Mouse (Mus musculus): ENCODE data around the gene Pecam1. TPM values are rescaled to one million over a fixed set of nuclear protein-coding genes. Genes with fewer than 3 reads are reported as not detected.
"Not testable (repeated sequence)": the region's sequence is repeated elsewhere in the genome, so short reads cannot be mapped to it uniquely, and the experiment has no call there.

Pecam1 gene
- polyA plus RNA-seq, 1 experiment from 2014 or later: 89.5 TPM

GRCm38 (mm10) chr11:106755583-106755982 lies 5.2 kb upstream of the Pecam1 start:
- 52% methylated on average over 5 of the region's 5 CpGs for WGBS
- H3K4me2 ChIP-seq: no peak overlapping the region
- no peak overlapping the region for H3K4me3 ChIP-seq (ENCODE audit: low read depth, low read length)
- no peak for TF ChIP-seq CTCF (IDR thresholded peaks at IDR 0.05; ENCODE audit: low read depth)
- H3K36me3 ChIP-seq (ENCODE audit: insufficient read depth): no peaks in the 10 kb centered on the region
- H3K9ac ChIP-seq: no peak overlapping the region
- no peaks in the 10 kb centered on the region for H3K9me3 ChIP-seq (ENCODE audit: low read depth, low read length)
- no peaks in the 10 kb centered on the region for H3K27me3 ChIP-seq (ENCODE audit: insufficient read depth, low read length)
- H3K27ac ChIP-seq (ENCODE audit: low read depth): no peak overlapping the region
- H3K4me1 ChIP-seq (ENCODE audit: insufficient read depth): no peaks in the 10 kb centered on the region
- ATAC-seq (ENCODE audit: insufficient read depth) (no peak), DNase-seq (no peak)

GRCm38 (mm10) chr11:106753314-106753713 lies 2.9 kb upstream of the Pecam1 start:
- Histone ChIP-seq H3K4me2 (no peak overlapping the region), H3K9me3 (ENCODE audit: low read depth, low read length) (no peaks in the 10 kb centered on the region), H3K9ac (no peak overlapping the region), H3K27ac (ENCODE audit: low read depth) (no peak overlapping the region), H3K4me3 (ENCODE audit: low read depth, low read length) (no peak overlapping the region), H3K27me3 (ENCODE audit: insufficient read depth, low read length) (no peaks in the 10 kb centered on the region), H3K4me1 (ENCODE audit: insufficient read depth) (no peaks in the 10 kb centered on the region), H3K36me3 (ENCODE audit: insufficient read depth) (no peaks in the 10 kb centered on the region)
- no peak for DNase-seq
- TF ChIP-seq CTCF (IDR thresholded peaks at IDR 0.05; ENCODE audit: low read depth): no peak
- WGBS: 69% methylated on average over 6 of the region's 6 CpGs
- no peak for ATAC-seq (ENCODE audit: insufficient read depth)

- no peak for TF ChIP-seq CTCF (IDR thresholded peaks at IDR 0.05; ENCODE audit: low read depth)
- WGBS: 71% methylated on average over 7 of the region's 7 CpGs
- H3K36me3 ChIP-seq (ENCODE audit: insufficient read depth): no peaks in the 10 kb centered on the region
- no peaks in the 10 kb centered on the region for H3K4me1 ChIP-seq (ENCODE audit: insufficient read depth)
- H3K27ac ChIP-seq (ENCODE audit: low read depth): no peak overlapping the region
- ATAC-seq (ENCODE audit: insufficient read depth) (no peak), DNase-seq (no peak)
- no peaks in the 10 kb centered on the region for H3K27me3 ChIP-seq (ENCODE audit: insufficient read depth, low read length)
- H3K4me2 ChIP-seq: no peak overlapping the region
- H3K9ac ChIP-seq: no peak overlapping the region
- H3K9me3 ChIP-seq (ENCODE audit: low read depth, low read length): no peaks in the 10 kb centered on the region; the same call in 1 of the 2 replicates
- no peak overlapping the region for H3K4me3 ChIP-seq (ENCODE audit: low read depth, low read length)
Observed at GRCm38 (mm10) chr11:106752103-106752502, 1.7 kb upstream of the Pecam1 start.

GRCm38 (mm10) chr11:106751039-106752018 lies 901 bp upstream of the Pecam1 start, which contains the start of gene Milr1:
Gene Milr1, plus strand, starts transcription at chr11:106751226.
- Histone ChIP-seq H3K4me2 (no peak within 1 kb of the TSS), H3K36me3 (ENCODE audit: insufficient read depth) (no peaks in the 10 kb centered on the region), H3K9me3 (ENCODE audit: low read depth, low read length) (no peaks in the 10 kb centered on the region; the same call in 1 of the 2 replicates), H3K9ac (no peak within 1 kb of the TSS), H3K27me3 (ENCODE audit: insufficient read depth, low read length) (no peaks in the 10 kb centered on the region), H3K4me3 (ENCODE audit: low read depth, low read length) (no peak within 1 kb of the TSS), H3K4me1 (ENCODE audit: insufficient read depth) (no peaks in the 10 kb centered on the region), H3K27ac (ENCODE audit: low read depth) (no peak within 1 kb of the TSS)
- whole genome bisulfite sequencing: 73% methylated on average over 17 of the region's 17 CpGs
- no peak for TF ChIP-seq CTCF (IDR thresholded peaks at IDR 0.05; ENCODE audit: low read depth)
- no peak for ATAC-seq (ENCODE audit: insufficient read depth)
- DNase-seq: no peak

GRCm38 (mm10) chr11:106749557-106750120 lies 789 bp downstream of the Pecam1 start:
- H3K27me3 ChIP-seq (ENCODE audit: insufficient read depth, low read length); H3K36me3 ChIP-seq (ENCODE audit: insufficient read depth); H3K27ac ChIP-seq (ENCODE audit: low read depth); H3K4me1 ChIP-seq (ENCODE audit: insufficient read depth); DNase-seq; H3K9me3 ChIP-seq (ENCODE audit: low read depth, low read length); H3K9ac ChIP-seq; H3K4me2 ChIP-seq; ATAC-seq (ENCODE audit: insufficient read depth); H3K4me3 ChIP-seq (ENCODE audit: low read depth, low read length): not testable (repeated sequence)
- 88% methylated on average over 7 of the region's 7 CpGs for WGBS

GRCm38 (mm10) chr11:106744949-106745348 lies 5.5 kb downstream of the Pecam1 start:
- Histone ChIP-seq H3K4me1 (ENCODE audit: insufficient read depth) (no peaks in the 10 kb centered on the region), H3K4me3 (ENCODE audit: low read depth, low read length) (no peak overlapping the region), H3K27me3 (ENCODE audit: insufficient read depth, low read length) (no peaks in the 10 kb centered on the region), H3K4me2 (no peak overlapping the region), H3K9me3 (ENCODE audit: low read depth, low read length) (no peaks in the 10 kb centered on the region; the same call in 1 of the 2 replicates), H3K9ac (no peak overlapping the region), H3K27ac (ENCODE audit: low read depth) (no peak overlapping the region), H3K36me3 (ENCODE audit: insufficient read depth) (no peaks in the 10 kb centered on the region)
- ATAC-seq (ENCODE audit: insufficient read depth): no peak
- peak; percentile 26; the same call in 1 of the 2 replicates for TF ChIP-seq CTCF (IDR thresholded peaks at IDR 0.05; ENCODE audit: low read depth)
- 91% methylated on average over 5 of the region's 5 CpGs for WGBS
- no peak for DNase-seq

- peak; percentile 82 for DNase-seq
- no peaks in the 10 kb centered on the region for H3K27me3 ChIP-seq (ENCODE audit: insufficient read depth, low read length)
- no peak overlapping the region for H3K27ac ChIP-seq (ENCODE audit: low read depth)
- no peak overlapping the region for H3K4me2 ChIP-seq
- no peak overlapping the region for H3K9ac ChIP-seq
- no peak overlapping the region for H3K4me3 ChIP-seq (ENCODE audit: low read depth, low read length)
- TF ChIP-seq CTCF (IDR thresholded peaks at IDR 0.05; ENCODE audit: low read depth): peak; percentile 67
- H3K4me1 ChIP-seq (ENCODE audit: insufficient read depth): no peaks in the 10 kb centered on the region
- no peaks in the 10 kb centered on the region; the same call in 1 of the 2 replicates for H3K9me3 ChIP-seq (ENCODE audit: low read depth, low read length)
- H3K36me3 ChIP-seq (ENCODE audit: insufficient read depth): no peaks in the 10 kb centered on the region
- WGBS: 43% methylated on average over 6 of the region's 6 CpGs
- no peak for ATAC-seq (ENCODE audit: insufficient read depth)
Observed at GRCm38 (mm10) chr11:106742388-106742841, 8.0 kb downstream of the Pecam1 start.

Data from lung, embryonic 14.5 days (tissue).